Mouse (Mus musculus) 3T3-L1 (cell line): ENCODE measurements at regions not wholly inside any gene's neighbourhood (a gene's known extent, or its start where the extent isn't known, plus 50 kb on each side); places are given as distances from the start of the nearest gene placed in this dataset.

ENCODE experiments used
- DNase-seq: peaks from one replicate; pipeline ENCODE4 v3.0.0-alpha.2; 2015; ENCODE audit warnings: low read depth, low spot score

GRCm38 (mm10) chr2:52804106-52804825, 53.4 kb upstream of the Fmnl2 start:
- peak; percentile 62 for DNase-seq

GRCm38 (mm10) chr2:52804826-52805149, 52.9 kb upstream of the Fmnl2 start:
- DNase-seq: peak; percentile 89

- DNase-seq: peak; percentile 44
These were observed 49.8 kb upstream of the Fmnl2 start for GRCm38 (mm10) chr2:52807826-52808225.
